Mouse (Mus musculus) limb, embryonic 13.5 days (tissue): ENCODE measurements around the gene Abtb1. TPM values are rescaled to one million over a fixed set of nuclear protein-coding genes. Genes with fewer than 3 reads are reported as not detected.

Experiments
- ATAC-seq: fragments of 200-750 bp; cut with Nextera tagmentation; 2 replicates; pipeline ENCODE4 v1.8.0; 2017; ENCODE audit warnings: low read depth, moderate number of reproducible peaks, moderate TSS enrichment; ENCODE audit not compliant: low FRiP score
- H3K27ac ChIP-seq: fragments of 300-500 bp; sonication (generic); 2 replicates; pipeline ENCODE4 v1.5.1; 2015; ENCODE audit warnings: inconsistent platforms, mild to moderate bottlenecking, moderate library complexity
- H3K27me3 ChIP-seq: fragments of 300-500 bp; sonication (generic); 2 replicates; pipeline ENCODE4 v1.6.1; 2015; ENCODE audit warnings: mild to moderate bottlenecking, inconsistent platforms
- H3K36me3 ChIP-seq: fragments of 300-500 bp; sonication (generic); 2 replicates; pipeline ENCODE4 v1.6.1; 2015; ENCODE audit warnings: inconsistent platforms, mild to moderate bottlenecking, moderate library complexity
- H3K4me1 ChIP-seq: fragments of 300-500 bp; sonication (generic); 2 replicates; pipeline ENCODE4 v1.6.1; 2015; ENCODE audit warnings: inconsistent platforms
- H3K4me2 ChIP-seq: fragments of 300-500 bp; sonication (generic); replicated peaks from 2 replicates; pipeline ENCODE4 v1.6.1; 2015; ENCODE audit warnings: inconsistent platforms, mild to moderate bottlenecking, moderate library complexity
- H3K4me3 ChIP-seq: fragments of 300-500 bp; sonication (generic); 2 replicates; pipeline ENCODE4 v1.5.1; 2015; ENCODE audit warnings: moderate library complexity, mild to moderate bottlenecking, inconsistent platforms
- H3K9ac ChIP-seq: fragments of 300-500 bp; sonication (generic); 2 replicates; pipeline ENCODE4 v1.6.1; 2015; ENCODE audit warnings: mild to moderate bottlenecking, inconsistent platforms
- H3K9me3 ChIP-seq: fragments of 300-500 bp; sonication (generic); 2 replicates; pipeline ENCODE4 v1.6.1; 2016; ENCODE audit warnings: inconsistent platforms
- WGBS: fragments of 180-500 bp; shearing (Covaris S2); methylation state at CpG from one replicate; pipeline ENCODE4 v1.1.7; 2015; 5-methylcytosine and 5-hydroxymethylcytosine counted together
- polyA plus RNA-seq: library from polyadenylated mRNA; unstranded; fragments of >200 nt; fragmentation: Nextera tagmentation; extraction: Ambion mirVana; gene quantifications from 2 replicates; pipeline ENCODE4 v1.2.1, GENCODE M21; 2015

The Abtb1 gene
- polyA plus RNA-seq, 1 experiment from 2014 or later: 28.0 TPM

DNA sequence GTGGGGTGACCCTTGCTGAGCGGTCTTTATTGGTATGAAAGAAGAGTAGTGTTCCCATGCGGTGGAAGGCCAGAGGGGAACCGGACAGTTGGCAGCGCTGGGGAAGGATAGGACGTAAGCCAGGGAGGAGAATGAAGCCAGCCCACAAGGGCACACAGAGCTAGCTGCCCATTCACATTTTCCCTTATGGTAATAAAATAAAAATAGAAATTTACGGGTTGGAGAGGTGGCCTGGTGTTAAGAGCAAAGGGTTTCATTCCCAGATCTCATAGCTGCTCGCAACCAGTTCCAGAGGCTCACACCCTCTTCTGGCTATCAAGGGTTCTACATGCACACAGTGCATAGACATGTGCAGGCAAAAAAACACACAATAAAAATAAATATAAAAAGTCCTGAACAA lies 8.2 kb upstream of the Abtb1 start:
- Histone ChIP-seq H3K4me1 (no peaks in the 10 kb centered on the region), H3K27ac (no peak overlapping the region), H3K4me3 (no peak overlapping the region), H3K9me3 (peaks cover 3% of the 10 kb centered on the region; the same call in 1 of the 2 replicates), H3K36me3 (peaks cover 27% of the 10 kb centered on the region), H3K9ac (no peak overlapping the region), H3K4me2 (no peak overlapping the region), H3K27me3 (no peaks in the 10 kb centered on the region)
- WGBS: 84% methylated on average over 7 of the region's 7 CpGs
- no peak for ATAC-seq

DNA sequence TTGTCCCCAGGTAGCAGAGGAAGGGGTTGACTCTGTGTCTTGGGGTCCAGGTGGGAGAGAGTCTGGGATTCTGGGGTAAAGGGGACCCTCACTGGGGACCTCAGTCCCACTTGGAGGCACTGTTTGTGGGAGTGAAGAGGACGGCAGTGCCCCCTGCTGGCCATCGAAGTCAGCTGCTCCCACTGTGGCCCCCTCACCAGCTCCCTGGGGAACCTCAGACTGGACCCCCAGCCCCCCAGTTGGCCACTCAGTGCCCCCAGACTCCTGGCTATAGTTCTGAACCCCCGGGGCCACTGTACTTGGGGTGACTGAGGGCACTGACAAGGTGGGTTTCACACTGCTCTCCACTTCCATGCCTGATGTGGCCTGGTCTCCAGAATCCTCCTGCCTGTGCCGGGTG lies 7.5 kb upstream of the Abtb1 start:
- no peaks in the 10 kb centered on the region for H3K4me1 ChIP-seq
- no peak overlapping the region for H3K4me3 ChIP-seq
- WGBS: 49% methylated on average over 4 of the region's 4 CpGs
- H3K36me3 ChIP-seq: peaks cover 28% of the 10 kb centered on the region
- H3K9ac ChIP-seq: no peak overlapping the region
- no peak overlapping the region for H3K27ac ChIP-seq
- H3K9me3 ChIP-seq: peaks cover 3% of the 10 kb centered on the region; the same call in 1 of the 2 replicates
- ATAC-seq: no peak
- H3K4me2 ChIP-seq: no peak overlapping the region
- no peaks in the 10 kb centered on the region for H3K27me3 ChIP-seq

DNA sequence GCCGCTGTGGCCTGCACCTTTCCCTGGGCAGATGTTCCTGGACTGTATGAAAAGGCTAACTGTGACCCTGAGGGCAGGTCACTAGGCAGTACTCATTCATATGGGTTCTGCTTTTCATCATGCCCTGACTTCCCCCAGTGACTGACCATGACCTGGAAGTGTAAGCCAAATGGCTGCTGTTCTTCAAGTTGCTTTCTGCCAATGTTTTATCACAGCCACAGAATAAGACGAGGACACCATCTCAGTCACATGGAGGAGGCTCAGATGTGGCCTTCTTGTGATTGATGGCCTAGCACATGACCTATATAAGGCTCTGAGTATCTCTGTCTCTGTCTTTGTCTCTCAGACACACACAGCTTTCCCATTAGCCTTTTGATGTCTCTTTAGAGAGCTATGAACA lies 5.8 kb upstream of the Abtb1 start:
- Histone ChIP-seq H3K9me3 (peaks cover 3% of the 10 kb centered on the region; the same call in 1 of the 2 replicates), H3K4me2 (no peak overlapping the region), H3K9ac (no peak overlapping the region), H3K36me3 (peaks cover 28% of the 10 kb centered on the region), H3K27ac (no peak overlapping the region), H3K4me1 (peaks cover 16% of the 10 kb centered on the region), H3K4me3 (no peak overlapping the region), H3K27me3 (no peaks in the 10 kb centered on the region)
- WGBS: 36% methylated on average over 2 of the region's 2 CpGs
- ATAC-seq: no peak

DNA sequence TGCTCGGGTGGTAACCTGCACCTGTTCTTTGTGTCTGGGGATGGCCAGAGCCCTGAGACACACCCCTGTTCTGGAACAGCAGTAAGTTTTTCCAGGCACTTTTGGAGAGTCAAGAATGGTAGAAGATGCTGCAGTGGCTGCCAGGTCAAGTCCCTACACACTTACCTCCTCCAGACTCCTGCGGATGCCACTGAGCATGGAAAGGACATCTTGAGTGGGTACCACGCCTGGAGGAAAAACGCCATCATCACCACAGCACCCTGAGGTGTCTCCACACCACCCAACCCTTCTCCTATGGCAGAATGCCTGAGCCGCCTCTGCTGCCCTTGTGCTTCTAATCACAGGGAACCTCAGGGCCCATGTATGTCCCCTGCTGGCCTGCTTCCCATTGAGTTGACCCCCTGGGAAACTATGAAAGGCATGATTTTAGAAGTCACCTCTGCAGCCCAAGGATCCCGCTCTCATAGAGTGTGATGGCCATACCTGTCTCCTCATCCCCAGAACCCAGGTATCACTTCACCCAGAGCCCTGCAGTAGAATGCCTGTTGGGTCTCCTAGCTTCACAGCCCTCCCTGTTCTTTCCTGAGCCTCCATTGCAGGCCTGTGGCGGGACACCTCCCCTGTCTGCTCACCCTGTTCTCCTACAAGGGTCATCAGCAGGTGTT lies 3.2 kb upstream of the Abtb1 start:
- WGBS: 83% methylated on average over 7 of the region's 7 CpGs
- Histone ChIP-seq H3K4me2 (no peak overlapping the region), H3K4me3 (no peak overlapping the region), H3K9me3 (no peaks in the 10 kb centered on the region), H3K27ac (no peak overlapping the region), H3K36me3 (peaks cover 22% of the 10 kb centered on the region), H3K9ac (no peak overlapping the region), H3K27me3 (no peaks in the 10 kb centered on the region), H3K4me1 (peaks cover 27% of the 10 kb centered on the region)
- ATAC-seq: no peak

DNA sequence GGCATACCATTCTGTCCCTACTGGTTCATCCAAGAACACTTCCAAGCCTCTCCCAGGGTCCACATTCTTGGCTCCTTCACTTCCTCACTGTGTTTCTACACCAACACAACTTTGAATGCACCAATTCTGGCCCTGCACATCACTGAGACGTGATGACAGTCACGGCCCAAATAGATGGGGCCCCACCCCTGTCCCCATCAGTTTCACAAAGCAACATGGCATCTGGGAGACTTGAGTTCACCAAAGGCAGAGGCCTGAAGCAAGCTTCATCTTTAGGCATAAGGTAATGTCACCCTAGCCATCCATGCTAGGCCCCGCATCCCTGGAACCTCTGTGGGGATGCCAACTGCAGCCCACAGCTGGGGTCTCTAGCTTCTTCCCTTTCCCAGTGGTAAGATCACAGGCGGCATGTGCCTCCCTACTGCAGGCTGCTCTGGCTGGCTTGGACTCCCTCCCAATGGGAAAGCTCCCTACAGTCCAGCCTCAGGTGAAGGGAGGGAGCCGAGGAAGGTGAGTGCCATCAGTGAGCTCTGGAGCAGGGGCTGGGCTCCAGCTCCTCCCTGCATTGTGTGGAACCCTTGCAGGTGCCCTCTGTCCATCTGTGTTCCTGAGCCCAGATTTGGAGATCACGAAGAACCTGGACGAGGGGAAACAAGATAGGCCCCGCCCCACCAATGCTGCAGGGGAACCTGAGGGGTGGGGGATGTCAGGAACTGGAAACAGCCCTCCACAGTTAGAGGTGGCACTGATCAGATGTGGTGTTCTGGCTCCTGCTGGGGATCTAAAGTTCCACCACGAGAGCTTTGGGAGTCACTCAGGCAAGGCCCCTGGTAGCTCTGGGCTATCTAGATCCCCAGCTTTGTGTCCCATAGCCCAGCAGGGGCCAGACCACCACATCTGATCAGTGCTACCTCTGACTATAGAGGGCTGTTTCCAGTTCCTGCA lies 2.3 kb upstream of the Abtb1 start:
- H3K27me3 ChIP-seq: no peaks in the 10 kb centered on the region
- no peaks in the 10 kb centered on the region for H3K9me3 ChIP-seq
- WGBS: 72% methylated on average over 9 of the region's 9 CpGs
- no peak overlapping the region for H3K9ac ChIP-seq
- H3K4me2 ChIP-seq: no peak overlapping the region
- H3K4me1 ChIP-seq: peaks cover 27% of the 10 kb centered on the region
- no peak overlapping the region for H3K4me3 ChIP-seq
- H3K27ac ChIP-seq: no peak overlapping the region
- H3K36me3 ChIP-seq: peaks cover 23% of the 10 kb centered on the region
- no peak for ATAC-seq

GRCm38 (mm10) chr6:88843241-88843640 lies 1.5 kb upstream of the Abtb1 start:
- Histone ChIP-seq H3K9ac (peak overlapping the region; percentile 72), H3K4me1 (peaks cover 27% of the 10 kb centered on the region), H3K27ac (no peak overlapping the region), H3K27me3 (no peaks in the 10 kb centered on the region), H3K9me3 (no peaks in the 10 kb centered on the region), H3K4me3 (peak overlapping the region; percentile 82), H3K4me2 (peak overlapping the region; percentile 87), H3K36me3 (peaks cover 25% of the 10 kb centered on the region)
- WGBS: 75% methylated on average over 7 of the region's 7 CpGs
- no peak for ATAC-seq

DNA sequence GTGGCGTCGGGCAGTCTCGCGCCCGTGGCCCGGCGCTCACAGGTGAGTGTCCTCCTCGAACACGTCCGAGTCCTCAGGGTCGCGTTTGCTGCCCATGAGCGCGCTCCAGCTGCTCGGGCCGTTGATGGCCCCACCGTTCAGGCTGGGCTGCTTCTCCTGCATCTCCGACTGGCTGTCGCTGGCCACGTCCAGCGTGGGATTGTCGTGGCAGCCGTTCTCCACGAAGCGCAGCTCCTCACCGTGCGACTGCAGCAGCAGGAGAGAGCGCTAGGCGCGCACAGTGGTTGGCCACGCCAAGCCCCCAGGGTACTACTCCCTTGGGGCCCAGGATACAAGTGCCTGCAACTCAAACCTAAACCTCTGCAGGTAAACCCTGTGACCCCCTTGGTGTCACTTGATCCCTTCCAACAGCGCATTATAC lies 957 bp upstream of the Abtb1 start:
- Histone ChIP-seq H3K27ac (peak overlapping the region; percentile 79), H3K36me3 (peaks cover 26% of the 10 kb centered on the region), H3K4me2 (peak overlapping the region; percentile 87), H3K27me3 (no peaks in the 10 kb centered on the region), H3K4me3 (peak overlapping the region; percentile 82), H3K9me3 (no peaks in the 10 kb centered on the region), H3K4me1 (peaks cover 27% of the 10 kb centered on the region), H3K9ac (peak overlapping the region; percentile 72)
- no peak; the same call in 1 of the 2 replicates for ATAC-seq
- WGBS: under 1% methylated on average over 32 of the region's 32 CpGs

- Histone ChIP-seq H3K36me3 (peaks cover 39% of the 10 kb centered on the region), H3K4me1 (peaks cover 27% of the 10 kb centered on the region), H3K27ac (peak overlapping the region; percentile 70), H3K9ac (peak overlapping the region; percentile 86), H3K9me3 (no peaks in the 10 kb centered on the region), H3K4me2 (peak overlapping the region; percentile 89), H3K27me3 (no peaks in the 10 kb centered on the region), H3K4me3 (peak overlapping the region; percentile 82)
- no peak; the same call in 1 of the 2 replicates for ATAC-seq
- WGBS: under 1% methylated on average over 22 of the region's 22 CpGs
Observed at GRCm38 (mm10) chr6:88841514-88841780, 337 bp downstream of the Abtb1 start.

- Histone ChIP-seq H3K27ac (peak overlapping the region; percentile 70), H3K4me1 (peaks cover 27% of the 10 kb centered on the region), H3K9me3 (no peaks in the 10 kb centered on the region), H3K4me2 (peak overlapping the region; percentile 89), H3K36me3 (peaks cover 44% of the 10 kb centered on the region), H3K4me3 (peak overlapping the region; percentile 82), H3K9ac (peak overlapping the region; percentile 86), H3K27me3 (no peaks in the 10 kb centered on the region)
- ATAC-seq: no peak
- WGBS: 55% methylated on average over 9 of the region's 9 CpGs
Observed at GRCm38 (mm10) chr6:88840791-88841513, 832 bp downstream of the Abtb1 start.

GRCm38 (mm10) chr6:88840211-88840610 lies 1.6 kb downstream of the Abtb1 start:
- peak overlapping the region; percentile 89; the same call in 1 of the 2 replicates for H3K4me2 ChIP-seq
- no peak overlapping the region for H3K9ac ChIP-seq
- H3K27me3 ChIP-seq: no peaks in the 10 kb centered on the region
- peaks cover 48% of the 10 kb centered on the region for H3K36me3 ChIP-seq
- no peaks in the 10 kb centered on the region for H3K9me3 ChIP-seq
- H3K4me1 ChIP-seq: peaks cover 27% of the 10 kb centered on the region
- no peak for ATAC-seq
- 70% methylated on average over 3 of the region's 3 CpGs for WGBS
- H3K4me3 ChIP-seq: peak overlapping the region; percentile 82; the same call in 1 of the 2 replicates
- no peak overlapping the region for H3K27ac ChIP-seq

DNA sequence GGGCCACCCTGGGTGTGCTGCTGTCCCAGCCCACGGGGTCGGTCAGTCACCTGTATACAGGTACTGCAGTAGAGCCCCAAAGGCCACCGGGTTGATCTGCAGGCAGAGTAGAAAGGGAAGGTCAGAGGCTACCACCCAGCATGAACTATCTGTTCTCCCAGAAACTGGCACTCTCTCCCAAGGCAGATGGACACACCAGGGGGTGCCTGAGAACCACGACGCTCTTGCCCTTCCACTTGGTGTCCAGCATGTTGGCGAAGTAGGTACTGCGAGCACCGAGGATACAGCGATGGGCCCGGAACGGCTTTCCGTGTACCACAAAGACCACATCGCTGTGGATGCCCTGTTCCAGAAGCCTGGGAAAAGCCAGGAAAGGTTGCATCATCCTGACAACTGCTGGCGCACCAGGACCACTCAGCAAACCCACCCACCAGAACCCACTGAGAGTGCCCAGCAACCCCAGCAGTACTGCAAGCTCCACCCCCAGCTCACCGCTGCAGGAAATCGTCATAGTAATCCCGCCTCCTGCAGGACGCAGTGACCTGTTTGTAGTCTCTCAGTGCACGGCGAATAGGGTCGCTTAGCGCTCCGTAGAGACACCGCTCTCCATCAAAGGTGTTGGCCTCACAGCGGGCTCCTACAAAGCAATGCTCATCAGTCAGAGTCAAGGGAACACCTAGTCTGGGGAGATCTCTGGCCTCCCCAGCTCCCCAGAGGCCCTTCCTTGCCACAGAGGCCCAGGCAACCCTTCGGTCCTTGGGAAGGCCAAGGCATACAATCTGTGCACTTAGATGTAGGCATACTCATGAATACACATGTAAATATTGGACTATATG lies 2.4 kb downstream of the Abtb1 start:
- H3K4me3 ChIP-seq: no peak overlapping the region
- no peak for ATAC-seq

More for the DNA sequence above, 2.4 kb downstream of the Abtb1 start:
- H3K9me3 ChIP-seq: no peaks in the 10 kb centered on the region
- H3K27ac ChIP-seq: no peak overlapping the region
- H3K9ac ChIP-seq: no peak overlapping the region
- peaks cover 27% of the 10 kb centered on the region for H3K4me1 ChIP-seq
- peaks cover 49% of the 10 kb centered on the region for H3K36me3 ChIP-seq
- no peak overlapping the region for H3K4me2 ChIP-seq
- WGBS: 85% methylated on average over 26 of the region's 26 CpGs
- H3K27me3 ChIP-seq: no peaks in the 10 kb centered on the region
